Mouse (Mus musculus) heart, postnatal 0 days (tissue): Measurements from ENCODE around the gene Selp.

ENCODE experiments used
- CTCF ChIP-seq: IDR thresholded peaks from 2 replicates; pipeline ENCODE4 v1.5.1; 2016; ENCODE audit warnings: antibody characterized with exemption, control low read depth, low read depth
- EP300 ChIP-seq: IDR thresholded peaks from 2 replicates; pipeline ENCODE4 v1.6.1; 2016; ENCODE audit warnings: antibody characterized with exemption, low read depth

GRCm38 (mm10) chr1:164149083-164149482 is 34.0 kb downstream of the Selp start:
- no peak for TF ChIP-seq EP300
- no peak for TF ChIP-seq CTCF
